Comparison of ENCODE assay signal across 8 mouse cellular contexts in genomic region chr7:31148086-31148485, GRCm38 (mm10). TPM values are rescaled to one million over a fixed set of nuclear protein-coding genes. Genes with fewer than 3 reads are reported as not detected.
A peak's percentile ranks its signal among the peaks of the same experiment; 100 is the strongest.
DNase-seq lines count a peak whose midpoint lies in the region; ATAC-seq and TF ChIP-seq lines count a peak whose summit lies in the region.

No protein-coding gene starts in this region.

- no peak for TF ChIP-seq CTCF in ES-Bruce4 (IDR thresholded peaks at IDR 0.05; ENCODE audit: low read depth, low read length)
- TF ChIP-seq CTCF in forebrain, postnatal 0 days (IDR thresholded peaks at IDR 0.05; ENCODE audit: low read depth) = no peak

- H3K36me3 ChIP-seq in heart, embryonic 11.5 days (ENCODE audit: control insufficient read depth, insufficient read depth, low read length) = peaks cover 8% of the 10 kb centered on the region; the same call in 1 of the 2 replicates
- peaks cover 6% of the 10 kb centered on the region for H3K36me3 ChIP-seq in ES-Bruce4 (ENCODE audit: control insufficient read depth, insufficient read depth, low read length, poor library complexity, severe bottlenecking)
- H3K36me3 ChIP-seq in forebrain, postnatal 0 days (ENCODE audit: insufficient read depth) = peaks cover 18% of the 10 kb centered on the region

- peak overlapping the region; percentile 67; the same call in 1 of the 2 replicates for H3K27ac ChIP-seq in heart, embryonic 11.5 days (ENCODE audit: low read depth, low read length)
- no peak overlapping the region for H3K27ac ChIP-seq in ES-Bruce4 (ENCODE audit: insufficient read depth, low read length)
- H3K27ac ChIP-seq in forebrain, postnatal 0 days (ENCODE audit: low read depth, low read length) = peak overlapping the region; percentile 98; the same call in 1 of the 2 replicates

- H3K4me3 ChIP-seq in heart, embryonic 11.5 days (ENCODE audit: low read depth, low read length) = no peak overlapping the region
- H3K4me3 ChIP-seq in ES-Bruce4 (ENCODE audit: low read depth, low read length) = peak overlapping the region; percentile 26; the same call in 1 of the 2 replicates
- H3K4me3 ChIP-seq in forebrain, postnatal 0 days (ENCODE audit: low read depth, low read length) = peak overlapping the region; percentile 95

- H3K4me2 ChIP-seq in heart, embryonic 11.5 days = peak overlapping the region; percentile 78
- peak overlapping the region; percentile 79 for H3K4me2 ChIP-seq in forebrain, postnatal 0 days (ENCODE audit: low read depth)

- no peak for TF ChIP-seq POLR2A in ES-Bruce4 (IDR thresholded peaks at IDR 0.05; ENCODE audit: insufficient read depth, low read length)

- H3K27me3 ChIP-seq in heart, embryonic 11.5 days (ENCODE audit: control insufficient read depth, insufficient read depth, low read length) = no peaks in the 10 kb centered on the region
- H3K27me3 ChIP-seq in ES-Bruce4 (ENCODE audit: control insufficient read depth, insufficient read depth, low read length, poor library complexity, severe bottlenecking) = no peaks in the 10 kb centered on the region
- H3K27me3 ChIP-seq in forebrain, postnatal 0 days (ENCODE audit: insufficient read depth, low read length) = no peaks in the 10 kb centered on the region

- peak overlapping the region; percentile 56 for H3K9ac ChIP-seq in heart, embryonic 11.5 days (ENCODE audit: low read depth, low read length)
- H3K9ac ChIP-seq in ES-Bruce4 (ENCODE audit: low read depth, poor library complexity, severe bottlenecking) = 0 out of 2 replicates have a peak overlapping the region, but pooled peaks have one; percentile 14
- peak overlapping the region; percentile 99 for H3K9ac ChIP-seq in forebrain, postnatal 0 days

- no peak for ATAC-seq in heart, embryonic 11.5 days (replicated peaks; ENCODE audit: insufficient number of reproducible peaks, low FRiP score, low TSS enrichment)
- no peak for ATAC-seq in forebrain, postnatal 0 days
- ATAC-seq in megakaryocyte progenitor cell, adult 5-6 weeks (replicated peaks; ENCODE audit: poor library complexity) = peak; percentile 15; the same call in 1 of the 2 replicates

- WGBS in heart, embryonic 11.5 days (ENCODE audit: insufficient replicate concordance) = 61% methylated on average over 3 of the region's 3 CpGs
- 47% methylated on average over 3 of the region's 3 CpGs for WGBS in forebrain, postnatal 0 days

- no peaks in the 10 kb centered on the region for H3K9me3 ChIP-seq in heart, embryonic 11.5 days (replicated peaks; ENCODE audit: control insufficient read depth, low read length)
- no peaks in the 10 kb centered on the region for H3K9me3 ChIP-seq in ES-Bruce4 (replicated peaks; ENCODE audit: control insufficient read depth, insufficient read depth, low read length, poor library complexity, severe bottlenecking)
- H3K9me3 ChIP-seq in forebrain, postnatal 0 days (ENCODE audit: low read length) = no peaks in the 10 kb centered on the region

- H3K4me1 ChIP-seq in heart, embryonic 11.5 days (ENCODE audit: control insufficient read depth, insufficient read depth, low read length) = peaks cover 44% of the 10 kb centered on the region
- H3K4me1 ChIP-seq in ES-Bruce4 (ENCODE audit: control insufficient read depth, insufficient read depth, low read length) = peaks cover 4% of the 10 kb centered on the region
- peaks cover 17% of the 10 kb centered on the region for H3K4me1 ChIP-seq in forebrain, postnatal 0 days (ENCODE audit: insufficient read depth)

- DNase-seq in heart, postnatal 14 days = no peak
- DNase-seq in forebrain, postnatal 0 days = no peak
- DNase-seq in layer of hippocampus, postnatal 36 days = no peak
- no peak for DNase-seq in kidney, postnatal 10 days
- no peak for DNase-seq in urinary bladder, postnatal 14 days (ENCODE audit: low spot score)

- intact Hi-C loops in heart, postnatal 14 days (cut with DNase I) = no loop called here

- no peak for TF ChIP-seq EP300 in ES-Bruce4 (IDR thresholded peaks at IDR 0.05; ENCODE audit: insufficient read depth, low read depth, low read length)

RNA-seq across cellular contexts. Expression of gene Gramd1a, which starts 7.6 kb away (rescaled TPM):
- 49.0 and 55.9 TPM in 2 replicates for polyA plus RNA-seq in heart, embryonic 11.5 days (2014; fragmentation: Nextera tagmentation; extraction: Ambion mirVana)
- 10 to 100 TPM; 30.3 to 34.1 TPM for total RNA-seq in heart, postnatal 14 days (2021)
- polyA plus RNA-seq in ES-Bruce4 (2011; ENCODE audit: insufficient read depth, insufficient read length, low read depth, missing spikeins) = 52.0 and 54.9 TPM in 2 replicates
- 244 and 265 TPM in 2 replicates for total RNA-seq in forebrain, postnatal 0 days (2014; rRNA removed)
- 176 and 178 TPM in 2 replicates for polyA plus RNA-seq in forebrain, postnatal 0 days (2015; fragmentation: Nextera tagmentation; extraction: Ambion mirVana)
- total RNA-seq in megakaryocyte progenitor cell, adult 5-6 weeks (2015) = 67.1 and 71.7 TPM in 2 replicates
- 24.6 and 28.8 TPM in 2 replicates for total RNA-seq in megakaryocyte progenitor cell, adult 5-6 weeks (2017)
- 100 to 1,000 TPM; 111 to 118 TPM for total RNA-seq in layer of hippocampus, postnatal 36 days (2021)

RNA-seq across cellular contexts. Expression of gene Scn1b, which starts 21.3 kb away (rescaled TPM):
- polyA plus RNA-seq in heart, embryonic 11.5 days (2014; fragmentation: Nextera tagmentation; extraction: Ambion mirVana) = 3.0 TPM in 2 replicates
- 10 to 100 TPM; 17.9 to 18.4 TPM for total RNA-seq in heart, postnatal 14 days (2021)
- 26.1 and 27.5 TPM in 2 replicates for polyA plus RNA-seq in ES-Bruce4 (2011; ENCODE audit: insufficient read depth, insufficient read length, low read depth, missing spikeins)
- 26.7 and 38.0 TPM in 2 replicates for total RNA-seq in forebrain, postnatal 0 days (2014; rRNA removed)
- polyA plus RNA-seq in forebrain, postnatal 0 days (2015; fragmentation: Nextera tagmentation; extraction: Ambion mirVana) = 24.4 and 29.8 TPM in 2 replicates
- not detected in 2 replicates for total RNA-seq in megakaryocyte progenitor cell, adult 5-6 weeks (2015)
- 0.17 and 0.37 TPM in 2 replicates for total RNA-seq in megakaryocyte progenitor cell, adult 5-6 weeks (2017)
- total RNA-seq in layer of hippocampus, postnatal 36 days (2021) = 100 to 1,000 TPM; 548 to 620 TPM

RNA-seq across cellular contexts. Expression of gene Hpn, which starts 33.0 kb away (rescaled TPM):
- 2.7 and 3.3 TPM in 2 replicates for polyA plus RNA-seq in heart, embryonic 11.5 days (2014; fragmentation: Nextera tagmentation; extraction: Ambion mirVana)
- total RNA-seq in heart, postnatal 14 days (2021) = 1 to 10 TPM; 2.1 to 2.3 TPM
- polyA plus RNA-seq in ES-Bruce4 (2011; ENCODE audit: insufficient read depth, insufficient read length, low read depth, missing spikeins) = 27.6 and 28.7 TPM in 2 replicates
- total RNA-seq in forebrain, postnatal 0 days (2014; rRNA removed) = 0.48 TPM in 1 of 2 replicates, not detected in the other
- polyA plus RNA-seq in forebrain, postnatal 0 days (2015; fragmentation: Nextera tagmentation; extraction: Ambion mirVana) = 0.19 and 0.61 TPM in 2 replicates
- 6.9 and 8.7 TPM in 2 replicates for total RNA-seq in megakaryocyte progenitor cell, adult 5-6 weeks (2015)
- total RNA-seq in megakaryocyte progenitor cell, adult 5-6 weeks (2017) = 1.1 and 4.9 TPM in 2 replicates
- 1 to 10 TPM; 4.6 to 6.8 TPM for total RNA-seq in layer of hippocampus, postnatal 36 days (2021)

Comparison
In these comparisons a context has a peak if more than half of its experiments do, and no peak if none do; other contexts are left out.
1. H3K9ac ChIP-seq: peak in every context shown above with its lines; median percentile 99 in forebrain, postnatal 0 days; 56 in heart, embryonic 11.5 days; 14 in ES-Bruce4.
2. RNA of gene Scn1b, which starts 21.3 kb away (total RNA-seq): 548 to 620 TPM in layer of hippocampus, postnatal 36 days; 26.7 to 38.0 TPM in forebrain, postnatal 0 days, 17.9 to 18.4 TPM in heart, postnatal 14 days and 0.17 to 0.37 TPM in megakaryocyte progenitor cell, adult 5-6 weeks; every median in the first group is over 10 times any median in the second.